Mouse (Mus musculus) kidney, adult 2 months (tissue): ENCODE measurements around the gene Erich4.
"Not testable (repeated sequence)": the region's sequence is repeated elsewhere in the genome, so short reads cannot be mapped to it uniquely, and the experiment has no call there.

ENCODE experiments used
- CTCF ChIP-seq: fragments of 200-500 bp; conservative IDR thresholded peaks from 2 replicates; pipeline ENCODE4 v1.5.1; 2011; ENCODE audit warnings: low read depth, mild to moderate bottlenecking, control low read depth, low read length, moderate library complexity, mixed read lengths; ENCODE audit not compliant: insufficient read depth, insufficient read length
- POLR2A ChIP-seq: fragments of 200-500 bp; IDR thresholded peaks from one replicate; pipeline ENCODE4 v1.6.1; 2011; ENCODE audit warnings: low read depth, low read length, control low read depth

- TF ChIP-seq CTCF, POLR2A: not testable (repeated sequence)
Observed at GRCm38 (mm10) chr7:25576793-25577437, 38.8 kb downstream of the Erich4 start.
